Mouse (Mus musculus): ENCODE results near the gene Vmn2r85. TPM values are rescaled to one million over a fixed set of nuclear protein-coding genes. Genes with fewer than 3 reads are reported as not detected.
"Not testable (repeated sequence)": the region's sequence is repeated elsewhere in the genome, so short reads cannot be mapped to it uniquely, and the experiment has no call there.

Gene Vmn2r85
- polyA plus RNA-seq, 1 experiment from 2014 or later, result not detected

DNA sequence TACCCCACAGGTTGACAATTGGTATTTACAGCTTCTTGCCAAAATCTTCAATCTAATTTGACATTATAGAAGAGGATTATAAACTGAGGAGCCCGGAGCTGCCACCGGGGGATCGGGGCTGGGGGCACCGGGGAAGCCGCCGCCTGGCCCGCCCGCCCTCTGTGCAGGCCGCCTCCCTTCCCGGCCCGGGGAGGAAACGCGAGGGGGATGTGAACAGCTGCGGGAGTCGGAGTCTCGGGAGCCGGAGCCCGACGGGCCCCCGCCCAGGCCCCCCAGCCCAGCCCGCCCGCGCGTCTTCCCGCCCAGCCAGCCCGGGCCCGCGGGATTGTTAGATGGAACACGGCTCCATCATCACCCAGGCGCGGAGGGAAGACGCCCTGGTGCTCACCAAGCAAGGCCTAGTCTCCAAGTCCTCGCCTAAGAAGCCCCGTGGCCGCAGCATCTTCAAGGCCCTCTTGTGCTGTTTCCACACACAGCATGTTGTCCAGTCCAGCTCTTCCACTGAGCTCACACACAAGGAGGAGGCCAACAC, 17.3 kb downstream of the Vmn2r85 start:
- ATAC-seq (replicated peaks; ENCODE audit: extremely low read depth, insufficient read depth, low FRiP score); H3K9me3 ChIP-seq (replicated peaks; ENCODE audit: control insufficient read depth, low read length); H3K4me2 ChIP-seq (ENCODE audit: low read depth, low read length); H3K36me3 ChIP-seq (ENCODE audit: control insufficient read depth, insufficient read depth); H3K4me3 ChIP-seq (ENCODE audit: low read length); H3K27ac ChIP-seq (ENCODE audit: low read length); H3K9ac ChIP-seq (ENCODE audit: low read length); H3K4me1 ChIP-seq (ENCODE audit: control insufficient read depth, insufficient read depth, low read length); H3K27me3 ChIP-seq (ENCODE audit: control insufficient read depth, insufficient read depth, low read length): not testable (repeated sequence)
- WGBS, result 53% methylated on average over 20 of the region's 35 CpGs

DNA sequence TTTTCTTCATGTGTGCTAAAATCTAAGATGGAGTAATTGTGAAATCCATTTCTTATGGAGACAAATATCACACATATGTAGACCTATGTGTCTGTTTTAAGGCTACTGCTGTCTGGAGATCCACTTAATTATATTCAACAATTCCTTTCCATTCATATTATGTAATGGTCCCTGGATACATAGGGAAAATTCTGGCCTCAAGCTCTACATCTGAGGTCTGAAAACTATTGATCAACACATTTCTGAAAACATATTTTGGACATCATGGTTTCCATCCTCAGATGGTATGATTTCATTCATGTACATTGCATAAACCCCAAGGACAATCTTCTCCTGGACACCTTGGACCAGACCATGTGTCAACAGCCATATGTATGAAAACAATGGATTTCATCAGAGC, 35.3 kb downstream of the Vmn2r85 start, which contains the start of gene Vmn2r84:
Vmn2r84 (minus strand) TSS at position 101 of the 400 bp plus-strand sequence.
- Histone ChIP-seq H3K27me3 (ENCODE audit: control insufficient read depth, insufficient read depth, low read length) (no peaks in the 10 kb centered on the region), H3K9me3 (replicated peaks; ENCODE audit: control insufficient read depth, low read length) (peaks cover 2% of the 10 kb centered on the region; the same call in 1 of the 2 replicates), H3K4me2 (ENCODE audit: low read depth, low read length) (no peak within 1 kb of the TSS), H3K9ac (ENCODE audit: low read length) (no peak within 1 kb of the TSS), H3K36me3 (ENCODE audit: control insufficient read depth, insufficient read depth) (no peaks in the 10 kb centered on the region), H3K27ac (ENCODE audit: low read length) (no peak within 1 kb of the TSS), H3K4me1 (ENCODE audit: control insufficient read depth, insufficient read depth, low read length) (no peaks in the 10 kb centered on the region), H3K4me3 (ENCODE audit: low read length) (no peak within 1 kb of the TSS)
- no peak for ATAC-seq (replicated peaks; ENCODE audit: extremely low read depth, insufficient read depth, low FRiP score)

DNA sequence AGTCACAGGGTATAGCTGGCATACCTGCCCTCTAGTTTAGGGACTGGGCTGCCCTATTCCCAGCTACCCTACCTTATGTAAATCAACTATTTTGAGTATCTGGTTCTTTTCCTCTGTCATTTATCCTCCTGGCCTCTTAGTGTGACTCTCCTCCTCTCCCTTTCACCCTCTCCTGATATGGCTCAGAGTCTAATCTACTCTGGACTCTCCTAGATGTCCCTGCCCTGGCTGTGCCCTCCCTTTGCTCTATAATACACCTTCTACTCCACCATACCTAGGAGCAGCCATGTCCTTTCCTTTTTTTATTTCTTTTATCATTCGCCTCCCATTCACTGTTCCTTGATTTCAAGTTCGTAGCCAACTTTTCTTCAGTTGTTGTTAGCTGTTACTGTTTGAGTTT, 54.4 kb downstream of the Vmn2r85 start:
- 70% methylated on average over 2 of the region's 2 CpGs for WGBS
- Histone ChIP-seq H3K27me3 (ENCODE audit: control insufficient read depth, insufficient read depth, low read length) (no peaks in the 10 kb centered on the region), H3K27ac (ENCODE audit: low read length) (no peak overlapping the region), H3K4me1 (ENCODE audit: control insufficient read depth, insufficient read depth, low read length) (no peaks in the 10 kb centered on the region), H3K4me3 (ENCODE audit: low read length) (no peak overlapping the region), H3K4me2 (ENCODE audit: low read depth, low read length) (no peak overlapping the region), H3K9me3 (replicated peaks; ENCODE audit: control insufficient read depth, low read length) (no peaks in the 10 kb centered on the region), H3K9ac (ENCODE audit: low read length) (no peak overlapping the region), H3K36me3 (ENCODE audit: control insufficient read depth, insufficient read depth) (no peaks in the 10 kb centered on the region)
- ATAC-seq (replicated peaks; ENCODE audit: extremely low read depth, insufficient read depth, low FRiP score), result no peak

DNA sequence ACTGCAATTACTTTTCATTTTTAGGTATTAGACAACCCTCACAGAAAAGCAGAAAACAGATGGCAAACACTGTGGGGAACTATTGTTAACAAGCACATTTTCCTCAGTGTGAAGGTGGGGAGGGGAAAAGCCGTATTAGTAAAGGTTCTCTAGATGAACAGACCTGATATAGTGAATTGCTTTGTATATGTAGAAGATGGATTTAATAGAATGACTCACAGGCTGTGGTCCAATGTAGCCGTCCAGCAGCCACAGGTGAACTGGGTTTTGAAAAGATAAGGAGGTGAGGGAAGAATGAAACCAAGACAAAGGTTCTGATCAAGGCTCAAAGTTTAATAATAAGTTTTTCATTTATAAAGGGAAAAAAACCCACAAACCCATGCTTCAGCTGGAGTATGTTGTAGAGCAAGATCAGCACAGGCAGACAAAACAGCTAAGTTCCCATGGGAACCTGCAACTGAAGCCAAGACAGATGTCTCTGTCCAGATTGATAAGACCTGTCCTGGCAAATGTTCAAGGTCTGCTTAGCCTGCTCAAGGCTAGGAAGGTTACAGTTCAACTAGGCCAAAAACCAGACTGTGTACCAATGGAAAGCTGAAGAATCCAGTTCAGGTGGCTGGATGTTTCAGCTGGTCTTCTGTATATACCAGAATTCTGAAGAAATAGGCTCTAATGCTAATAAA, 56.9 kb downstream of the Vmn2r85 start:
- 73% methylated on average over 2 of the region's 2 CpGs for WGBS
- ATAC-seq (replicated peaks; ENCODE audit: extremely low read depth, insufficient read depth, low FRiP score), result no peak
- H3K4me1 ChIP-seq (ENCODE audit: control insufficient read depth, insufficient read depth, low read length), result no peaks in the 10 kb centered on the region

DNA sequence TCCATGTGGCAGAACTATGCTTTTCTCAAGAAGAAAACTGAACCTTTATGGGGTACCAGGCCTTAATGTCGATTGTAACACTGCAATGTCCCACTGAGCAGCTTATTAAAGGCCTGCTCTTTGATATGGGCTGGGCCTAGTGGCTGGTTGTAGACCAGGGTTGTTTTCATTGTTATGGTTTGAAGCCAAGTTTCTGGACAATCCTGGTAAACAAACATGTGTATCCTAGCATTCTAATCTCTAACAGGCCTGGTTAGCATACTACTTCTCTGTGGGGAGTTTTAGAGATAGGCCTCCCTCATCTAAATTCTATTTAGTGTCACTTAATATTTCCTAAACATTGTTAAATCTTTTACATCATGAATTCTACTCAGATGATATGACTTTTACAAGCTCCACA, 57.9 kb downstream of the Vmn2r85 start:
- H3K27me3 ChIP-seq (ENCODE audit: control insufficient read depth, insufficient read depth, low read length), result no peaks in the 10 kb centered on the region
- H3K4me1 ChIP-seq (ENCODE audit: control insufficient read depth, insufficient read depth, low read length), result no peaks in the 10 kb centered on the region
- ATAC-seq (replicated peaks; ENCODE audit: extremely low read depth, insufficient read depth, low FRiP score), result no peak
- H3K9me3 ChIP-seq (replicated peaks; ENCODE audit: control insufficient read depth, low read length), result no peaks in the 10 kb centered on the region
- H3K27ac ChIP-seq (ENCODE audit: low read length), result no peak overlapping the region
- H3K36me3 ChIP-seq (ENCODE audit: control insufficient read depth, insufficient read depth), result no peaks in the 10 kb centered on the region
- H3K9ac ChIP-seq (ENCODE audit: low read length), result no peak overlapping the region
- no peak overlapping the region for H3K4me3 ChIP-seq (ENCODE audit: low read length)
- WGBS, result 57% methylated on average over 1 of the region's 1 CpGs
- H3K4me2 ChIP-seq (ENCODE audit: low read depth, low read length), result no peak overlapping the region

More for the DNA sequence above, 56.9 kb downstream of the Vmn2r85 start:
- Histone ChIP-seq H3K9ac (ENCODE audit: low read length) (no peak overlapping the region), H3K27me3 (ENCODE audit: control insufficient read depth, insufficient read depth, low read length) (no peaks in the 10 kb centered on the region), H3K27ac (ENCODE audit: low read length) (no peak overlapping the region), H3K4me2 (ENCODE audit: low read depth, low read length) (no peak overlapping the region), H3K36me3 (ENCODE audit: control insufficient read depth, insufficient read depth) (no peaks in the 10 kb centered on the region), H3K4me3 (ENCODE audit: low read length) (no peak overlapping the region), H3K9me3 (replicated peaks; ENCODE audit: control insufficient read depth, low read length) (no peaks in the 10 kb centered on the region)

DNA sequence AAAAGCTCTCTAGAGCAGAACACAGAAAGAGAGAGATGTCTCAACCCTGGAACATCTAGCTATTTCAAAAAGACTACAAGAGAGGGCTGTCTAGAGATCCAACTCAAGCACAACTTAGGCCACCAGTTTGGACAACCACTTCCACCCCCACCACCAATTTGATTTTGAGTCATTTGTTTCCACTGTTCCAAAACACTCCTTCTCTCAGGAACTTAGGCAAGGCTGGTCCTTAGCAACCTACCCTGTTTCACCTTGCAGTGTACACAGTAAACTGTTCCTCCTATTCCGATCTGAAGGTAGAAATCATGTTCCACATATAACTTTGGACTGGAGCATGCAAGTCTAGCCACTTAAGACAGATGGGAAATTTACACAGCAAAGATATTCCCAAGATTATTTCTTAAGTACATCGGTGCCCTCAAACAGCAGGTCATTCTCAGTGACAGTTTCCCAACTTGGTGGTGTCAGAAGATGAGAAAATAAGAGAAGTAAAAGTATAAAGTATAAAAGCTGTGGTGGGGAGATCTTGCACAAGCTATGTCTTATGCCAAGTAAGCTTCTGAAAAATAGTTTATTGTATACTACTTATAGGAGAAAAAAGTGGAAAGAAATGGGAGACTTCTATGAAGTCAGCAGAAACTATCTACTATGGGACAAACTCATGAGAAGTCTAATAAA, 59.4 kb downstream of the Vmn2r85 start:
- no peaks in the 10 kb centered on the region for H3K27me3 ChIP-seq (ENCODE audit: control insufficient read depth, insufficient read depth, low read length)
- 76% methylated on average over 2 of the region's 2 CpGs for WGBS
- no peak overlapping the region for H3K9ac ChIP-seq (ENCODE audit: low read length)
- no peak overlapping the region for H3K4me3 ChIP-seq (ENCODE audit: low read length)
- no peak overlapping the region for H3K27ac ChIP-seq (ENCODE audit: low read length)
- H3K36me3 ChIP-seq (ENCODE audit: control insufficient read depth, insufficient read depth), result no peaks in the 10 kb centered on the region
- ATAC-seq (replicated peaks; ENCODE audit: extremely low read depth, insufficient read depth, low FRiP score), result no peak
- no peaks in the 10 kb centered on the region for H3K4me1 ChIP-seq (ENCODE audit: control insufficient read depth, insufficient read depth, low read length)
- no peak overlapping the region for H3K4me2 ChIP-seq (ENCODE audit: low read depth, low read length)
- H3K9me3 ChIP-seq (replicated peaks; ENCODE audit: control insufficient read depth, low read length), result no peaks in the 10 kb centered on the region

DNA sequence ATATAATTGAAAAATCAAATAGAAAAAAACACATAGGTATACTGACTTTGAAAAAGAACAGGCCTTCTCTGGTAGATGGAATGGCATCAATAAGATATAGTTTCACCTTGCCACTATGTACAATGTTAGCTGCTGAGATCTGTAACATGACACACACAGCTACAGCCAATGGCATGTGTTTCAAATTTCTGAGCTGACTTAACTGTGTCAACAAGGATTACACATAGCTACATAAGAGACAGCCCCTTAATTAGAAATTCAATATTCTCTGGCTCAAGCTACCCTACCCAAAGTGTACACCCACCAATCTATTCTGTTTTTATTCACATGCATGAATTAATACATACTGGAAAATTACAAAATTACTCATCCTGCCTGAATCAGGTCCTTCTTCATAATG, 61.1 kb downstream of the Vmn2r85 start:
- no peak for ATAC-seq (replicated peaks; ENCODE audit: extremely low read depth, insufficient read depth, low FRiP score)

DNA sequence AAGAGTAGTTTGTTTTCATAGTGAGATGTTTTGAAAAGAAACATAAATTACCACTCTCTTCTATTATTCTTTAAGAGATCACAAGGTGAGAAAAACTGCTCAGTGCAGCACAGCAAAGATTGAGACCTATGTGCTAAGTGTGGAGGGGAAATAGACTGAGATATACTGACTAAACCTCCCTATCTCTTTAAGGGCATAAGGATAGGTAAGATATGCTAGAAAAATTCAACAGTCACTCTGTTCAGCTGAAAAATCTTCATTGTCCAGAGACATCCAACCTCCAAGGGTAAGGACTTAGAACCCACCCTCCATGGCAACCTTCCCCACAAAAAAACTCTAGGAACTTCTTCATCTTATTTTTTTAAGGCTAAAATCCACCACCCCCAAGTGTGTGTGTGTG, 64.7 kb downstream of the Vmn2r85 start:
- Histone ChIP-seq H3K9ac (ENCODE audit: low read length) (no peak overlapping the region), H3K4me2 (ENCODE audit: low read depth, low read length) (no peak overlapping the region), H3K4me1 (ENCODE audit: control insufficient read depth, insufficient read depth, low read length) (no peaks in the 10 kb centered on the region), H3K27me3 (ENCODE audit: control insufficient read depth, insufficient read depth, low read length) (no peaks in the 10 kb centered on the region), H3K36me3 (ENCODE audit: control insufficient read depth, insufficient read depth) (no peaks in the 10 kb centered on the region), H3K9me3 (replicated peaks; ENCODE audit: control insufficient read depth, low read length) (no peaks in the 10 kb centered on the region), H3K4me3 (ENCODE audit: low read length) (no peak overlapping the region), H3K27ac (ENCODE audit: low read length) (no peak overlapping the region)
- no peak for ATAC-seq (replicated peaks; ENCODE audit: extremely low read depth, insufficient read depth, low FRiP score)

More for the DNA sequence above, 61.1 kb downstream of the Vmn2r85 start:
- H3K9me3 ChIP-seq (replicated peaks; ENCODE audit: control insufficient read depth, low read length), result no peaks in the 10 kb centered on the region
- H3K27ac ChIP-seq (ENCODE audit: low read length), result no peak overlapping the region
- H3K4me2 ChIP-seq (ENCODE audit: low read depth, low read length), result no peak overlapping the region
- no peaks in the 10 kb centered on the region for H3K36me3 ChIP-seq (ENCODE audit: control insufficient read depth, insufficient read depth)
- no peaks in the 10 kb centered on the region for H3K27me3 ChIP-seq (ENCODE audit: control insufficient read depth, insufficient read depth, low read length)
- H3K9ac ChIP-seq (ENCODE audit: low read length), result no peak overlapping the region
- no peak overlapping the region for H3K4me3 ChIP-seq (ENCODE audit: low read length)
- no peaks in the 10 kb centered on the region for H3K4me1 ChIP-seq (ENCODE audit: control insufficient read depth, insufficient read depth, low read length)
